Mouse (Mus musculus) lung, embryonic 16.5 days (tissue): ENCODE results near the gene Mycbp2. TPM values are rescaled to one million over a fixed set of nuclear protein-coding genes. Genes with fewer than 3 reads are reported as not detected.
A peak's percentile ranks its signal among the peaks of the same experiment; 100 is the strongest.

ENCODE experiments used
- ATAC-seq: fragments of 200-750 bp; cut with Nextera tagmentation; 2 replicates; pipeline ENCODE4 v1.8.0; 2017; ENCODE audit warnings: low read depth, mild to moderate bottlenecking, moderate library complexity
- H3K27ac ChIP-seq: fragments of 300-500 bp; sonication (generic); 2 replicates; pipeline ENCODE4 v1.5.1; 2014; ENCODE audit warnings: mild to moderate bottlenecking, control low read depth, low read length
- H3K27me3 ChIP-seq: fragments of 300-500 bp; sonication (generic); 2 replicates; pipeline ENCODE4 v1.6.1; 2014; ENCODE audit warnings: low read depth, low read length, mixed read lengths; ENCODE audit not compliant: control insufficient read depth, insufficient read depth
- H3K36me3 ChIP-seq: fragments of 300-500 bp; sonication (generic); 2 replicates; pipeline ENCODE4 v1.6.1; 2014; ENCODE audit warnings: low read length; ENCODE audit not compliant: control insufficient read depth, insufficient read depth
- H3K4me1 ChIP-seq: fragments of 300-500 bp; sonication (generic); replicated peaks from 2 replicates; pipeline ENCODE4 v1.6.1; 2014; ENCODE audit warnings: low read length, mixed read lengths; ENCODE audit not compliant: control insufficient read depth, insufficient read depth
- H3K4me2 ChIP-seq: fragments of 300-500 bp; sonication (generic); 2 replicates; pipeline ENCODE4 v1.6.1; 2014; ENCODE audit warnings: low read depth, low read length, control low read depth
- H3K4me3 ChIP-seq: fragments of 300-500 bp; sonication (generic); 2 replicates; pipeline ENCODE4 v1.5.1; 2014; ENCODE audit warnings: mild to moderate bottlenecking, low read length, control low read depth
- H3K9ac ChIP-seq: fragments of 300-500 bp; sonication (generic); 2 replicates; pipeline ENCODE4 v1.6.1; 2014; ENCODE audit warnings: low read length, control low read depth
- H3K9me3 ChIP-seq: fragments of 300-500 bp; sonication (generic); 2 replicates; pipeline ENCODE4 v1.6.1; 2016; ENCODE audit warnings: low read length; ENCODE audit not compliant: control insufficient read depth
- WGBS: fragments of 180-500 bp; shearing (Covaris S2); extraction: QIAGEN DNeasy Blood & Tissue Kit; methylation state at CpG from one replicate; pipeline ENCODE4 v1.1.7; 2014; 5-methylcytosine and 5-hydroxymethylcytosine counted together
- polyA plus RNA-seq: library from polyadenylated mRNA; unstranded; fragments of >200 nt; fragmentation: Nextera tagmentation; extraction: Ambion mirVana; gene quantifications from 2 replicates; pipeline ENCODE4 v1.2.1, GENCODE M21; 2015

The Mycbp2 gene
- polyA plus RNA-seq, 1 experiment from 2014 or later = 14.5 TPM

- 67% methylated on average over 3 of the region's 3 CpGs for WGBS
- no peaks in the 10 kb centered on the region for H3K9me3 ChIP-seq
- ATAC-seq = no peak
- H3K4me1 ChIP-seq = no peaks in the 10 kb centered on the region
- H3K27me3 ChIP-seq = no peaks in the 10 kb centered on the region
- H3K27ac ChIP-seq = no peak overlapping the region
- H3K9ac ChIP-seq = no peak overlapping the region
- H3K36me3 ChIP-seq = no peaks in the 10 kb centered on the region
- no peak overlapping the region for H3K4me3 ChIP-seq
- H3K4me2 ChIP-seq = no peak overlapping the region
Observed at GRCm38 (mm10) chr14:103356066-103356465, 9.5 kb upstream of the Mycbp2 start.

- Histone ChIP-seq H3K4me3 (no peak overlapping the region), H3K27me3 (no peaks in the 10 kb centered on the region), H3K9me3 (no peaks in the 10 kb centered on the region), H3K4me2 (peak overlapping the region; percentile 17), H3K4me1 (no peaks in the 10 kb centered on the region), H3K36me3 (no peaks in the 10 kb centered on the region), H3K27ac (no peak overlapping the region), H3K9ac (no peak overlapping the region)
- no peak for ATAC-seq
- 34% methylated on average over 16 of the region's 18 CpGs for WGBS
Observed at GRCm38 (mm10) chr14:103354396-103355352, 8.1 kb upstream of the Mycbp2 start.

- peak overlapping the region; percentile 81 for H3K4me2 ChIP-seq
- under 1% methylated on average over 60 of the region's 83 CpGs for WGBS
- H3K9me3 ChIP-seq = no peaks in the 10 kb centered on the region
- peak overlapping the region; percentile 81 for H3K4me3 ChIP-seq
- H3K9ac ChIP-seq = peak overlapping the region; percentile 86
- peaks cover 12% of the 10 kb centered on the region for H3K4me1 ChIP-seq
- H3K27ac ChIP-seq = peak overlapping the region; percentile 90
- H3K36me3 ChIP-seq = no peaks in the 10 kb centered on the region
- no peaks in the 10 kb centered on the region for H3K27me3 ChIP-seq
- peak; percentile 64 for ATAC-seq
Observed at GRCm38 (mm10) chr14:103345858-103346728, 521 bp downstream of the Mycbp2 start.

GRCm38 (mm10) chr14:103345486-103345857, 1.1 kb downstream of the Mycbp2 start:
- peaks cover 12% of the 10 kb centered on the region for H3K4me1 ChIP-seq
- H3K9me3 ChIP-seq = no peaks in the 10 kb centered on the region
- peak overlapping the region; percentile 86 for H3K9ac ChIP-seq
- no peak for ATAC-seq
- H3K36me3 ChIP-seq = no peaks in the 10 kb centered on the region
- WGBS = under 1% methylated on average over 6 of the region's 6 CpGs
- H3K27me3 ChIP-seq = no peaks in the 10 kb centered on the region
- peak overlapping the region; percentile 90; the same call in 1 of the 2 replicates for H3K27ac ChIP-seq
- H3K4me2 ChIP-seq = peak overlapping the region; percentile 81
- H3K4me3 ChIP-seq = peak overlapping the region; percentile 81

- Histone ChIP-seq H3K9me3 (no peaks in the 10 kb centered on the region), H3K4me3 (peak overlapping the region; percentile 81), H3K36me3 (no peaks in the 10 kb centered on the region), H3K4me2 (peak overlapping the region; percentile 81), H3K27ac (no peak overlapping the region; the same call in 1 of the 2 replicates), H3K4me1 (peaks cover 12% of the 10 kb centered on the region), H3K27me3 (no peaks in the 10 kb centered on the region), H3K9ac (no peak overlapping the region)
- 25% methylated on average over 2 of the region's 2 CpGs for WGBS
- ATAC-seq = no peak
Observed at GRCm38 (mm10) chr14:103345011-103345410, 1.6 kb downstream of the Mycbp2 start.

GRCm38 (mm10) chr14:103343791-103344190, 2.8 kb downstream of the Mycbp2 start:
- Histone ChIP-seq H3K4me1 (peaks cover 12% of the 10 kb centered on the region), H3K36me3 (no peaks in the 10 kb centered on the region), H3K4me3 (no peak overlapping the region), H3K27ac (no peak overlapping the region), H3K4me2 (no peak overlapping the region), H3K27me3 (no peaks in the 10 kb centered on the region), H3K9ac (no peak overlapping the region), H3K9me3 (no peaks in the 10 kb centered on the region)
- WGBS = 73% methylated on average over 5 of the region's 5 CpGs
- ATAC-seq = no peak

- H3K36me3 ChIP-seq = no peaks in the 10 kb centered on the region
- no peaks in the 10 kb centered on the region for H3K27me3 ChIP-seq
- 76% methylated on average over 1 of the region's 1 CpGs for whole genome bisulfite sequencing
- H3K4me1 ChIP-seq = peaks cover 9% of the 10 kb centered on the region
- ATAC-seq = no peak
- no peak overlapping the region for H3K27ac ChIP-seq
- H3K9ac ChIP-seq = no peak overlapping the region
- H3K4me3 ChIP-seq = no peak overlapping the region
- H3K9me3 ChIP-seq = no peaks in the 10 kb centered on the region
- H3K4me2 ChIP-seq = no peak overlapping the region
Observed at GRCm38 (mm10) chr14:103341385-103342294, 5.0 kb downstream of the Mycbp2 start.

- no peak overlapping the region for H3K27ac ChIP-seq
- no peak overlapping the region for H3K4me2 ChIP-seq
- H3K9me3 ChIP-seq = no peaks in the 10 kb centered on the region
- 88% methylated on average over 4 of the region's 4 CpGs for WGBS
- no peaks in the 10 kb centered on the region for H3K27me3 ChIP-seq
- no peak overlapping the region for H3K4me3 ChIP-seq
- peaks cover 13% of the 10 kb centered on the region for H3K36me3 ChIP-seq
- no peak for ATAC-seq
- no peak overlapping the region for H3K9ac ChIP-seq
- no peaks in the 10 kb centered on the region for H3K4me1 ChIP-seq
Observed at GRCm38 (mm10) chr14:103312926-103313325, 33.7 kb downstream of the Mycbp2 start.
